Mouse (Mus musculus): Measurements from ENCODE around the gene Tead4. TPM values are rescaled to one million over a fixed set of nuclear protein-coding genes. Genes with fewer than 3 reads are reported as not detected.

Tead4 gene
- polyA plus RNA-seq, 1 experiment: not detected

DNA sequence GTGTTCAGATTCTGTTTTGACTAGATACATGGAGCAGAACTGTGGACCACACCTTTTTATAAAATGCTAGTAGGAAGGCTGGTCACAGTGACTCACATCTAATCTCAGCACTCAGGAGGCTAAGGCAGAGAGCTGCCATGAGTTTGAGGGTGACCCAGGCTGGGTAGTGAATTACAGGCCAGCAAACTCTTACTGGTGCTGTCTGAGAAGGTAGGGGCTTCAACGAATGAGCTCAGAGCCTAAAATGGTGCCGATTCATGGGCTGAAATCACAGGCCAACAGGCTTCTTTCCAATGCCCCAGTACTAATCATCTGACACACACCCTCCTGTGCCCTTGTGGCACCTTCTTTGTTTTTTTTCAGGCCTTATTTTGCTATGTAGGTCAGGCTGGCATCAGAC is 121.9 kb downstream of the Tead4 start:
- no peak overlapping the region for H3K27ac ChIP-seq (ENCODE audit: insufficient read depth, low read depth, low read length)
- WGBS: 66% methylated on average over 2 of the region's 2 CpGs
- no peak for TF ChIP-seq POLR2A (IDR thresholded peaks at IDR 0.05; ENCODE audit: insufficient read depth, low read depth, low read length)
- TF ChIP-seq CTCF (IDR thresholded peaks at IDR 0.05; ENCODE audit: insufficient read depth, low read depth, low read length): no peak
- no peak overlapping the region for H3K4me3 ChIP-seq (ENCODE audit: insufficient read depth, low read depth, low read length)
- no peaks in the 10 kb centered on the region for H3K4me1 ChIP-seq (ENCODE audit: control insufficient read depth, insufficient read depth, low read length)

Other genes starting within 250 kb of the Tead4 start
- gene Tspan9, start 157.2 kb downstream of the Tead4 start, polyA plus RNA-seq (2012; ENCODE audit: insufficient read depth, insufficient read length, low replicate concordance, missing spikeins): not detected in 2 replicates
- not detected in 2 replicates for gene Tulp3, start 55.0 kb upstream of the Tead4 start, polyA plus RNA-seq (2012; ENCODE audit: insufficient read depth, insufficient read length, low replicate concordance, missing spikeins)
- not detected in 2 replicates for gene Rhno1, start 62.1 kb upstream of the Tead4 start, polyA plus RNA-seq (2012; ENCODE audit: insufficient read depth, insufficient read length, low replicate concordance, missing spikeins)
- not detected in 2 replicates for gene Foxm1, start 62.1 kb upstream of the Tead4 start, polyA plus RNA-seq (2012; ENCODE audit: insufficient read depth, insufficient read length, low replicate concordance, missing spikeins)
- gene Tex52, start 74.6 kb upstream of the Tead4 start, polyA plus RNA-seq (2012; ENCODE audit: insufficient read depth, insufficient read length, low replicate concordance, missing spikeins): not detected in 2 replicates
- not detected in 2 replicates for gene Gm44596, start 74.7 kb upstream of the Tead4 start, polyA plus RNA-seq (2012; ENCODE audit: insufficient read depth, insufficient read length, low replicate concordance, missing spikeins)
- not detected in 2 replicates for gene Nrip2, start 98.5 kb upstream of the Tead4 start, polyA plus RNA-seq (2012; ENCODE audit: insufficient read depth, insufficient read length, low replicate concordance, missing spikeins)
- gene Itfg2, start 124.1 kb upstream of the Tead4 start, polyA plus RNA-seq (2012; ENCODE audit: insufficient read depth, insufficient read length, low replicate concordance, missing spikeins): not detected in 2 replicates
- not detected in 2 replicates for gene Fkbp4, start 137.9 kb upstream of the Tead4 start, polyA plus RNA-seq (2012; ENCODE audit: insufficient read depth, insufficient read length, low replicate concordance, missing spikeins)
- gene Pzp, start 225.9 kb upstream of the Tead4 start, polyA plus RNA-seq (2012; ENCODE audit: insufficient read depth, insufficient read length, low replicate concordance, missing spikeins): not detected in 2 replicates